Mouse (Mus musculus): ENCODE data around the gene Prss41. TPM values are rescaled to one million over a fixed set of nuclear protein-coding genes. Genes with fewer than 3 reads are reported as not detected.

Gene Prss41
- polyA plus RNA-seq, 1 experiment from 2014 or later, result 1.1 TPM

DNA sequence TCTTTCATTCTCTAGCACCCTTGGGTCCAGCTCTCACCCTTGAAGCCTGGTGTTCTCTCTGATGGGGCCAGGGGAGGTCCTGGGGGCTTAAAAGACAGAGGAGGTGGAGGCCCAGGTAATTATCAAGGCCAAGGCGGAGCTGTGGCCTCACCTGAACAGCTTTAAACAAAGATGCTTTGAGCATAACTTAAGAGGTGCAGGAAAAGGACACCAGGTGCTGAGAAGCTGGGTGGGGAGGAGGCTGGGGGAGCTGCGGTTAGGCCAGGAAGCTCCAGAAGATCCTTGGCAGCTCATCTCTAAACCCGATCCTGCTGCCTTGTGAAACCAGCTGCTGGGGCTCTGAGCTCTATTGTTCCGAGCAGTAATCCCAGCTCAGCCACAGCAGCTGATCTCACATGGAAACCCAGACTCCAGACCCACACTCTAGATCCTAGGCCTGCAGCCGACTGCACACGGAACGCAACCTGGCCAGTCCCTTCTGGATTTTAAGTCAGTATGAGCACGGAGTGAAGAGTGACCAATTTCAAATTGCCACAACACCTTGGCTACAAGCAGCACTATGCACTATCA lies 7.9 kb downstream of the Prss41 start, which contains the start of gene Prss33:
Gene Prss33 (minus strand): TSS at position 51 of the 570 bp plus-strand sequence.
- no peak for ATAC-seq (ENCODE audit: insufficient number of reproducible peaks, insufficient read depth, low FRiP score, low read depth)
- no peak within 1 kb of the TSS for H3K4me2 ChIP-seq (replicated peaks; ENCODE audit: low read depth, low read length)
- WGBS, result 68% methylated on average over 8 of the region's 8 CpGs
- H3K4me3 ChIP-seq (ENCODE audit: low read depth, low read length), result no peak within 1 kb of the TSS
- no peaks in the 10 kb centered on the region for H3K27me3 ChIP-seq (ENCODE audit: control insufficient read depth, insufficient read depth, low read length)
- no peak within 1 kb of the TSS for H3K27ac ChIP-seq (ENCODE audit: low read length)
- H3K4me1 ChIP-seq (ENCODE audit: control insufficient read depth, insufficient read depth, low read length), result no peaks in the 10 kb centered on the region
- no peaks in the 10 kb centered on the region for H3K9me3 ChIP-seq (ENCODE audit: control insufficient read depth, low read depth, low read length)
- no peak within 1 kb of the TSS for H3K9ac ChIP-seq (replicated peaks; ENCODE audit: low read depth, low read length)
- H3K36me3 ChIP-seq (ENCODE audit: control insufficient read depth, insufficient read depth, low read length), result no peaks in the 10 kb centered on the region

GRCm38 (mm10) chr17:23831201-23831600 lies 12.8 kb downstream of the Prss41 start:
- Histone ChIP-seq H3K4me3 (ENCODE audit: low read depth, low read length) (no peak overlapping the region), H3K9me3 (ENCODE audit: control insufficient read depth, low read depth, low read length) (no peaks in the 10 kb centered on the region), H3K4me2 (replicated peaks; ENCODE audit: low read depth, low read length) (no peak overlapping the region), H3K27ac (ENCODE audit: low read length) (no peak overlapping the region), H3K27me3 (ENCODE audit: control insufficient read depth, insufficient read depth, low read length) (no peaks in the 10 kb centered on the region), H3K36me3 (ENCODE audit: control insufficient read depth, insufficient read depth, low read length) (peaks cover 11% of the 10 kb centered on the region), H3K9ac (replicated peaks; ENCODE audit: low read depth, low read length) (no peak overlapping the region), H3K4me1 (ENCODE audit: control insufficient read depth, insufficient read depth, low read length) (peaks cover 8% of the 10 kb centered on the region)
- whole genome bisulfite sequencing, result 97% methylated on average over 1 of the region's 1 CpGs
- no peak for ATAC-seq (ENCODE audit: insufficient number of reproducible peaks, insufficient read depth, low FRiP score, low read depth)

- Histone ChIP-seq H3K4me3 (ENCODE audit: low read depth, low read length) (peak within 1 kb of the TSS; percentile 82), H3K27ac (ENCODE audit: low read length) (peak within 1 kb of the TSS; percentile 92), H3K9ac (replicated peaks; ENCODE audit: low read depth, low read length) (peak within 1 kb of the TSS; percentile 86), H3K27me3 (ENCODE audit: control insufficient read depth, insufficient read depth, low read length) (no peaks in the 10 kb centered on the region), H3K4me1 (ENCODE audit: control insufficient read depth, insufficient read depth, low read length) (peaks cover 8% of the 10 kb centered on the region), H3K4me2 (replicated peaks; ENCODE audit: low read depth, low read length) (peak within 1 kb of the TSS; percentile 90), H3K36me3 (ENCODE audit: control insufficient read depth, insufficient read depth, low read length) (peaks cover 29% of the 10 kb centered on the region), H3K9me3 (ENCODE audit: control insufficient read depth, low read depth, low read length) (no peaks in the 10 kb centered on the region)
- WGBS, result 1% methylated on average over 41 of the region's 42 CpGs
- peak; percentile 94 for ATAC-seq (ENCODE audit: insufficient number of reproducible peaks, insufficient read depth, low FRiP score, low read depth)
These were observed 14.8 kb downstream of the Prss41 start, which contains the start of gene Elob for GRCm38 (mm10) chr17:23829064-23829619. Gene Elob (minus strand): TSS chr17:23829136.

DNA sequence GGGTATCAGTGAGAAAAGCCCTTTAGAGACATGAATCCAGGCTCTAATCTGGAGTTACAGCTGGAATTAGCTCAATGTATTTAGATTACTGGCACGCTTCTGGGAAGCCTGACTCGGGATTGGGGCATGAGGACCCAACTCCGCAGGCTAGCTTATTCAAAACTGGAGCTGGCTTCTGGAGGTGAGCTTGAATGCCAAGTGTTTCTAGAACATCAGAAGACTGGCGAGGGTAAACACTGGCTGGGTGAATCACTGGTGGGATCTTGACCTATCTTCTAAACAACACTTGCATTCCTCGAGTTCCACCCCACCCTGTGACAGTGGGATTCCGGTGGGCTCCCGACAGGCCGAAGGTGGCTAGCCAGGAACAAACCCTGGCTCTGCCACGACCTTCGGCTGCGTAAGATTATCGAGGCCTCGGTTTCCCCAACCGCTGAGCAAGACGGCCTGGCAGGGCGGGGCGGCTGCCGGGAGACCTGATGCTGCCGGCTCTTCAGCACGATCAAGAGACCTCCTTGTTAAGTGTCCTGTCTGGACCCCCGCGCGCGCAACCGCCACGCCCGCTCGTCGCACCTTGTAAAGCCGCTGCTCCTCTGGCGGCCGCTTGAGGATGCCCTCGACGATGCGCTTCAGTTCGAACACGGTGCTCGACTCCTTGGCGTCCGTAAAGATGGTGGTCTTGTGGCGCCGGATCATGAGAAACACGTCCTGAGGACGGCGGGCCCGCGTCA lies 15.5 kb downstream of the Prss41 start:
- H3K36me3 ChIP-seq (ENCODE audit: control insufficient read depth, insufficient read depth, low read length), result peaks cover 35% of the 10 kb centered on the region
- H3K4me1 ChIP-seq (ENCODE audit: control insufficient read depth, insufficient read depth, low read length), result peaks cover 8% of the 10 kb centered on the region
- ATAC-seq (ENCODE audit: insufficient number of reproducible peaks, insufficient read depth, low FRiP score, low read depth), result peak; percentile 79
- H3K27me3 ChIP-seq (ENCODE audit: control insufficient read depth, insufficient read depth, low read length), result no peaks in the 10 kb centered on the region
- H3K9ac ChIP-seq (replicated peaks; ENCODE audit: low read depth, low read length), result peak overlapping the region; percentile 86
- H3K4me3 ChIP-seq (ENCODE audit: low read depth, low read length), result peak overlapping the region; percentile 82
- peak overlapping the region; percentile 77 for H3K27ac ChIP-seq (ENCODE audit: low read length)
- H3K4me2 ChIP-seq (replicated peaks; ENCODE audit: low read depth, low read length), result peak overlapping the region; percentile 90
- WGBS, result under 1% methylated on average over 40 of the region's 47 CpGs
- H3K9me3 ChIP-seq (ENCODE audit: control insufficient read depth, low read depth, low read length), result no peaks in the 10 kb centered on the region

DNA sequence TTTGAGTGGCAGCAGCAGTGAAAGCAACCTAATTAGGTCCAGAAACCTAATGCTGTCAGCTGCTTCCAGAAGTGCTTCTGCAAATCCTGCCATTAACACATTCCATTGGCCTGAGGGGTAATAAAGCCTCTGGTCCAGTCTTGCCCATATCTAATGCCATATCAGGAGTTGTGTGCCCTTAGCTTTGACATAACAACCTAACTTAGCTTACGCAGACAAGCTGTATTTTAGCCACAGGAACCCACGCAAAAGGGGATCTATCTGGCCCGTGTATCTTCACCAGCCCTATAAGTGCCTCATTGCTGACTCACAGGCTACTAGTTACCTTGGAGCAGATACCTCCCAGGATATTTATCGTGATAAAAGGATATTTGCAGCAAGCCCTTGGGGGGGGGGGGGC lies 18.4 kb downstream of the Prss41 start:
- H3K36me3 ChIP-seq (ENCODE audit: control insufficient read depth, insufficient read depth, low read length), result peaks cover 62% of the 10 kb centered on the region
- H3K9ac ChIP-seq (replicated peaks; ENCODE audit: low read depth, low read length), result no peak overlapping the region
- ATAC-seq (ENCODE audit: insufficient number of reproducible peaks, insufficient read depth, low FRiP score, low read depth), result no peak
- no peak overlapping the region for H3K4me2 ChIP-seq (replicated peaks; ENCODE audit: low read depth, low read length)
- WGBS, result 86% methylated on average over 4 of the region's 4 CpGs
- peaks cover 8% of the 10 kb centered on the region for H3K4me1 ChIP-seq (ENCODE audit: control insufficient read depth, insufficient read depth, low read length)
- H3K27me3 ChIP-seq (ENCODE audit: control insufficient read depth, insufficient read depth, low read length), result no peaks in the 10 kb centered on the region
- H3K4me3 ChIP-seq (ENCODE audit: low read depth, low read length), result no peak overlapping the region
- H3K27ac ChIP-seq (ENCODE audit: low read length), result no peak overlapping the region
- H3K9me3 ChIP-seq (ENCODE audit: control insufficient read depth, low read depth, low read length), result no peaks in the 10 kb centered on the region

DNA sequence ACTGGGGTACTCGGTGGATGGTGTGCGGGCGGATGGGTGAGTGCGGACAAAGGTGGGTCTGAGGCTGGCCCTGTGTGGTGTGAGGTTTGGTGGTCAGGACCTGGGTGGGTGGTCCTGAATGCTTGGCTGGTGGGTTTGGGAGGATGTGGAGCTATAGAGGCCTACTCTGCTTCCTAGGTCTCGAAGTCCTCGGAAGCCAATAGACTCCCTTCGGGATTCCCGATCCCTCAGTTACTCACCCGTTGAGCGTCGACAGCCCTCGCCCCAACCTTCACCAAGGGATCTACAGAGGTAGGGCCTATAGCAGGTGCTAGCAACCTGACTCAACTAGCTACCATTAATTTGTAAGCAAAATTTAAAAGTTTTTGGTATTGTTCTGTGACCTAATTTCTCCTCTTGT lies 20.4 kb downstream of the Prss41 start:
- peaks cover 82% of the 10 kb centered on the region for H3K36me3 ChIP-seq (ENCODE audit: control insufficient read depth, insufficient read depth, low read length)
- H3K9ac ChIP-seq (replicated peaks; ENCODE audit: low read depth, low read length), result no peak overlapping the region
- peaks cover 8% of the 10 kb centered on the region for H3K4me1 ChIP-seq (ENCODE audit: control insufficient read depth, insufficient read depth, low read length)
- H3K9me3 ChIP-seq (ENCODE audit: control insufficient read depth, low read depth, low read length), result peaks cover 6% of the 10 kb centered on the region; the same call in 1 of the 2 replicates
- no peak for ATAC-seq (ENCODE audit: insufficient number of reproducible peaks, insufficient read depth, low FRiP score, low read depth)
- H3K27ac ChIP-seq (ENCODE audit: low read length), result no peak overlapping the region
- WGBS, result 90% methylated on average over 12 of the region's 12 CpGs
- no peaks in the 10 kb centered on the region for H3K27me3 ChIP-seq (ENCODE audit: control insufficient read depth, insufficient read depth, low read length)
- no peak overlapping the region for H3K4me3 ChIP-seq (ENCODE audit: low read depth, low read length)
- no peak overlapping the region for H3K4me2 ChIP-seq (replicated peaks; ENCODE audit: low read depth, low read length)

DNA sequence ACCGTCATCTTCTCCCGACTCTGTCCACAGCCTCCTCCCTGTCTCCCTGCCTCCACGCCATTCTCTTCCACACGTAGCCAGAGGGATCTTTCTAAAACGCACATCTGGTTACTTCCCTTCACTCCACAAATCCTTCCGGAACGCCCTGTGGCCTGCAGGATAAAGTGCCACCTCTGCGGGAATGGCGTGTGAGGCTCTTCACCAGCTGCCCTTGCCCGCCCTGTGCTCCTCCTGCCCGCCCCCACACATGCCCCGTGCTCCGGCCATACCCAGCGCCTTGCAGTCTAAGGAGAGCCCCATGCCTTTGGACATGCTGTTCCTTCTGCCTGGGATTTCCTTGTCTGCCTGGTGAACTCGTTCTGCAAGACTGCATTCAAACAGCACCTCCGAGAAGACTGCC lies 21.0 kb downstream of the Prss41 start:
- no peak overlapping the region for H3K4me2 ChIP-seq (replicated peaks; ENCODE audit: low read depth, low read length)
- no peak for ATAC-seq (ENCODE audit: insufficient number of reproducible peaks, insufficient read depth, low FRiP score, low read depth)
- 80% methylated on average over 16 of the region's 16 CpGs for WGBS
- no peak overlapping the region for H3K27ac ChIP-seq (ENCODE audit: low read length)
- H3K27me3 ChIP-seq (ENCODE audit: control insufficient read depth, insufficient read depth, low read length), result no peaks in the 10 kb centered on the region
- H3K4me1 ChIP-seq (ENCODE audit: control insufficient read depth, insufficient read depth, low read length), result peaks cover 8% of the 10 kb centered on the region
- peaks cover 12% of the 10 kb centered on the region; the same call in 1 of the 2 replicates for H3K9me3 ChIP-seq (ENCODE audit: control insufficient read depth, low read depth, low read length)
- peaks cover 88% of the 10 kb centered on the region for H3K36me3 ChIP-seq (ENCODE audit: control insufficient read depth, insufficient read depth, low read length)
- H3K4me3 ChIP-seq (ENCODE audit: low read depth, low read length), result no peak overlapping the region
- no peak overlapping the region for H3K9ac ChIP-seq (replicated peaks; ENCODE audit: low read depth, low read length)

- ATAC-seq (ENCODE audit: insufficient number of reproducible peaks, insufficient read depth, low FRiP score, low read depth), result no peak
- H3K27ac ChIP-seq (ENCODE audit: low read length), result no peak overlapping the region
- 66% methylated on average over 6 of the region's 6 CpGs for WGBS
- H3K9ac ChIP-seq (replicated peaks; ENCODE audit: low read depth, low read length), result no peak overlapping the region
- peaks cover 12% of the 10 kb centered on the region; the same call in 1 of the 2 replicates for H3K9me3 ChIP-seq (ENCODE audit: control insufficient read depth, low read depth, low read length)
- H3K4me3 ChIP-seq (ENCODE audit: low read depth, low read length), result no peak overlapping the region
- peaks cover 1% of the 10 kb centered on the region; the same call in 1 of the 2 replicates for H3K4me1 ChIP-seq (ENCODE audit: control insufficient read depth, insufficient read depth, low read length)
- peaks cover 95% of the 10 kb centered on the region for H3K36me3 ChIP-seq (ENCODE audit: control insufficient read depth, insufficient read depth, low read length)
- H3K4me2 ChIP-seq (replicated peaks; ENCODE audit: low read depth, low read length), result no peak overlapping the region
- H3K27me3 ChIP-seq (ENCODE audit: control insufficient read depth, insufficient read depth, low read length), result no peaks in the 10 kb centered on the region
These were observed 21.9 kb downstream of the Prss41 start for GRCm38 (mm10) chr17:23822094-23822493.

Measured in stomach, embryonic 14.5 days (tissue).